Mouse (Mus musculus): ENCODE measurements at regions not wholly inside any gene's neighbourhood (a gene's known extent, or its start where the extent isn't known, plus 50 kb on each side); places are given as distances from the start of the nearest gene placed in this dataset.
A peak's percentile ranks its signal among the peaks of the same experiment; 100 is the strongest.

- no peak for DNase-seq (ENCODE audit: extremely low spot score, low spot score)
Measured at GRCm38 (mm10) chr3:17772886-17773285, 175.3 kb upstream of the Cypt12 start.

- DNase-seq (ENCODE audit: extremely low spot score, low spot score), result no peak
Measured at GRCm38 (mm10) chr3:17779152-17779551, 169.1 kb upstream of the Cypt12 start.

- no peak for DNase-seq (ENCODE audit: extremely low spot score, low spot score)
Measured at GRCm38 (mm10) chr3:17784076-17784475, 164.1 kb upstream of the Cypt12 start.

- no peak for DNase-seq (ENCODE audit: extremely low spot score, low spot score)
Measured at GRCm38 (mm10) chr3:17784587-17784986, 163.6 kb upstream of the Cypt12 start.

GRCm38 (mm10) chr3:17785106-17786022 is 162.8 kb upstream of the Cypt12 start:
- DNase-seq (ENCODE audit: extremely low spot score, low spot score), result peak; percentile 72

GRCm38 (mm10) chr3:17786023-17786720 is 162.0 kb upstream of the Cypt12 start:
- peak; percentile 71 for DNase-seq (ENCODE audit: extremely low spot score, low spot score)

- DNase-seq (ENCODE audit: extremely low spot score, low spot score), result peak; percentile 68
Measured at GRCm38 (mm10) chr3:17786721-17787442, 161.3 kb upstream of the Cypt12 start.

GRCm38 (mm10) chr3:17787443-17788333 is 160.5 kb upstream of the Cypt12 start:
- DNase-seq (ENCODE audit: extremely low spot score, low spot score), result peak; percentile 52

- peak; percentile 20 for DNase-seq (ENCODE audit: extremely low spot score, low spot score)
Measured at GRCm38 (mm10) chr3:17788334-17788720, 159.9 kb upstream of the Cypt12 start.

- DNase-seq (ENCODE audit: extremely low spot score, low spot score), result no peak
Measured at GRCm38 (mm10) chr3:17788778-17789299, 159.4 kb upstream of the Cypt12 start.

GRCm38 (mm10) chr3:17789454-17790196 is 158.6 kb upstream of the Cypt12 start:
- peak; percentile 19 for DNase-seq (ENCODE audit: extremely low spot score, low spot score)

- DNase-seq (ENCODE audit: extremely low spot score, low spot score), result peak; percentile 35
Measured at GRCm38 (mm10) chr3:17790331-17790730, 157.9 kb upstream of the Cypt12 start.

GRCm38 (mm10) chr3:17790816-17791215 is 157.4 kb upstream of the Cypt12 start:
- no peak for DNase-seq (ENCODE audit: extremely low spot score, low spot score)

GRCm38 (mm10) chr3:17791381-17792320 is 156.6 kb upstream of the Cypt12 start:
- DNase-seq (ENCODE audit: extremely low spot score, low spot score), result no peak

GRCm38 (mm10) chr3:17792537-17793039 is 155.6 kb upstream of the Cypt12 start:
- DNase-seq (ENCODE audit: extremely low spot score, low spot score), result no peak

GRCm38 (mm10) chr3:17793646-17794250 is 154.5 kb upstream of the Cypt12 start:
- peak; percentile 77 for DNase-seq (ENCODE audit: extremely low spot score, low spot score)

GRCm38 (mm10) chr3:17794251-17795061 is 153.8 kb upstream of the Cypt12 start:
- DNase-seq (ENCODE audit: extremely low spot score, low spot score), result peak; percentile 56
